Mouse (Mus musculus) left cerebral cortex, postnatal 4 days (tissue): ENCODE results near the gene Emd. TPM values are rescaled to one million over a fixed set of nuclear protein-coding genes. Genes with fewer than 3 reads are reported as not detected.

Experiments used
- DNase-seq: peaks from one replicate; pipeline ENCODE4 v3.0.0-alpha.2; 2022
- intact Hi-C: fragments of 180-260 bp; cut with DNase I; formaldehyde crosslinking; loops from one replicate; pipeline ENCODE4 v1.15.1; 2025
- total RNA-seq, 2 experiments: library from RNA; stranded (reverse); gene quantifications; 2 replicates each; pipeline ENCODE4 v1.2.3; 2021

The Emd gene
- total RNA-seq, 2 experiments from 2014 or later, result 48.2 to 52.3 TPM

DNA sequence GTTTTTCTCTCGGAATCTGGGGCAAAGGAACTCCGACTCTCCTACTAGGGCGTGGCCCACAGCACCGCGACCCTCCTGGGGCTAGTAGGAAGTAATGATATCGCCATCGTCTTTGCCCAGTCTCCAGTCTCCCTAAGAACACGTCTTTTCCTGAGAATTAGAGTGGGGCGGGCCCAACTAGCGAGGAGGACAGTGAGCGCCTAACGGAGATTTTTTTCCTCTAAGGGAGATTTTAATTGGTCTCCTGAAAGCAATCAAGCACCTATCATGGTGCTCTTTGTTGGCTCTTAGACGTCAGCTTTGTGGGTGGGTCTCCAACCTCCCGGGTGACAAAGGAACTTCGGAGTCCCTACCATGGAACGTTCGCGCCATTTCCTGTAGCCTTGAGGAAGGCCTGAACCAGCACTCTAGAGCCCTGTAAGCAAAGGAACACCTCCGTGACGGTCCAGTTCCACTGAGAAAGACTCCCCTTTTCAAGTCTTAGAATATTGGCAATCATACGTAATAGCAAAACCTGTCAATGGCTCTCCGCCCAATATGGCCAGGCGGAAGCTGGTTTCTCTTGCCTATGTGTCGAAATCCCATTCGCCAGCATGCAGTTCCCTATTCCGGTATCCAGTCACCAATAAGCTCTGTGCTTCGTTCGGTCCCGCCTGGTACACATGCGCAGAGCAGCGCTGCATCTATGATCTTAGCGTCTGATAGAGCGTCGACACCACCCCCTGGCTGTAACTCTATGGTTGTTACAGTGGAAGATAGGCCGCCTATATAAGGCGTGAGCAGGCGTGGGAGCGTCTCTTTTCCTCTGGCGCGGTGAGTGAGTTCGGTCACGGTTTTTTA is 15.8 kb downstream of the Emd start, which contains the start of gene Rpl10:
Gene Rpl10, plus strand, starts transcription at position 751 of the 840 bp plus-strand sequence.
- intact Hi-C loops, result loop anchor here (5.0 kb wide), 1 partner anchor 37 kb away; no protein-coding TSS in a partner anchor
- peak; percentile 91 for DNase-seq

DNA sequence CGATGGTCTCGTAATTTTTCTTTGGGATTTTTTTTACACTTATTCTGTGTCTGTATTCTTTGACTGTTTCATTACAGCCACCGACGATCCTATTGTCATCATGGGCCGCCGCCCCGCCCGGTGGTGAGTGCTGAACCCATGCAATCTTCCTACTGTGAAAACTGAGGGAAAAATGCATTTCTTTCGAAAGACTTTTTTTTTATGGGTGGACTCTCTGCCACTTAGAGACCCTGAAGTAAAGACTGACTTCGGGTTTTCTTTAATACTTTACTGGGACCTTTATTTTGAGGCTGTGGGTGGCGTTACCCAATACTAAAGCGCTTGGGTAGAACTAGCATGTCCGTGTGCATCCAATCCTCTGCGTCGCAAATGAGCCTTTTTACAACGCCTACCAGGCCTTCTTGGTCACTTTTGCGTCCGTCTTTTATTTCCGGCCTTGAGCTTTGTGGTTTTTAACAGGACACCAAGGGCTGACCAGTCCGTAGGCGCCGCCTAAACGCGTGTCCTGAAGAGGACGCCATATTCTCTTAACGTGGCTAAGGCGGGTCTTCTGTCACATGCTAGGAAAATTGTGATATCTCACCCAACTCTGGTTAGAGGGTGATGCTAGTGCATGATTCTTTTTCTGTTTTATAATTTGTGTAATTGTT is 16.5 kb downstream of the Emd start:
- intact Hi-C loops, result loop anchor here (5.0 kb wide), 1 partner anchor 36 kb away; no protein-coding TSS in a partner anchor
- DNase-seq, result no peak

DNA sequence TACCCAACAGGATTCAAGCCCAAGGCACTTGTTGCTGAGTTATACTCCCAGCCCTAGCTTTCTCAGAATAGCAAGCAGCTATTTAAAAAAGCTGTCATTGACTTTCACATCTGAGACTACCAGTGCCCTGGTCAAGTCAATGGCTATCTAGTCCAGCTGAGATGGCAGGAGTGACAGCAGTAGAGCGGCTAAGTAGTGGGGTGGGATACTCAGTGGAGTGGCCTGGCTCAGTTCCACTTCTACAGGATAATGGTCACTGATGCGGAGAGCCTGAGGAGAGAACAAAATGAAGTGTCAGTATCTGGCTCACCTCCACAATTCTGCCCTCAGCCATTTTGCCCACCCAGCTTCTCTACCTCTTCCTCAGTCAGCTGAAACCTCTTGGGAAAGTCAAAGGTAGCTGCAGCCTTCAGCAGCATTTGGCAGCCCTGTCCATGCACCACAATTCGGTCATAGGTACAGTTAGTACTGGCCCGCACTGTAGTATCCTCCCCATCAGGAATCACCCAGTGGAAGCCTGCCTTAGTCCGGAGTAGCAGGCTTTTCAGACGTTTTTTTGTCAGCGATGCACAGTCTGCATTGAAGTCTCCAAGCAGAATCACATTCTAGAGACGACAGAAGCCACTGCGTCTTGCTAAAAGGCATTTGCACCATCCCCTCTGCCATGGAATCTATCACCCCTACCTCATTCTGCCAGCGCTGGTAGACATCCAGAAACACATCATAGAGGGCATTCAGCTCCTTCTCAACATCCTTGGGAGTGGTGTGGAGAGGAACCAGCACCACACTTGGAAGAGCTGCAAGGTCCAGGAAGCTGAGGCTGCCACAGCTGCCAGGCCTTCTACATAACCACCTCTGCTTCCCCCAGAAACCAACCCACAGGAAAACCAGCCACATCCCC is 19.2 kb downstream of the Emd start:
- intact Hi-C loops, result loop anchor here (5.0 kb wide), 1 partner anchor 34 kb away; no protein-coding TSS in a partner anchor
- no peak for DNase-seq

DNA sequence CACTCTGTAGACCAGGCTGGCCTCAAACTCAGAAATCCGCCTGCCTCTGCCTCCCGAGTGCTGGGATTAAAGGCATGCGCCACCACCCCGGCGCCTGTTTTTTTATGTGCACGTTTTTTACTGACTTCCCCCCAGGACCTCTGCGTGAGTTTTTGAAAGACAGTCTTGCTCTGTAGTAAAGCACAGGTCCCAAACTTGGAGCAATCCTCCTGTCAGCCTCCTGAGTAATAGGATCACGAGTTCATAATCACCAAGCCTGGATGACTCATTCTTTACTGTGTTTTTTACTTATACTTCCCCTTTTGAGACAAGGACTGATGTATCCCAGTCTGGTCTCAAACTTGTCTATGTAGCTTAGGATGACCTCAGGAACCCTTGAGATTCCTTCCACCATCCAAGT is 23.4 kb downstream of the Emd start:
- DNase-seq, result no peak
- intact Hi-C loops, result no loop called here

DNA sequence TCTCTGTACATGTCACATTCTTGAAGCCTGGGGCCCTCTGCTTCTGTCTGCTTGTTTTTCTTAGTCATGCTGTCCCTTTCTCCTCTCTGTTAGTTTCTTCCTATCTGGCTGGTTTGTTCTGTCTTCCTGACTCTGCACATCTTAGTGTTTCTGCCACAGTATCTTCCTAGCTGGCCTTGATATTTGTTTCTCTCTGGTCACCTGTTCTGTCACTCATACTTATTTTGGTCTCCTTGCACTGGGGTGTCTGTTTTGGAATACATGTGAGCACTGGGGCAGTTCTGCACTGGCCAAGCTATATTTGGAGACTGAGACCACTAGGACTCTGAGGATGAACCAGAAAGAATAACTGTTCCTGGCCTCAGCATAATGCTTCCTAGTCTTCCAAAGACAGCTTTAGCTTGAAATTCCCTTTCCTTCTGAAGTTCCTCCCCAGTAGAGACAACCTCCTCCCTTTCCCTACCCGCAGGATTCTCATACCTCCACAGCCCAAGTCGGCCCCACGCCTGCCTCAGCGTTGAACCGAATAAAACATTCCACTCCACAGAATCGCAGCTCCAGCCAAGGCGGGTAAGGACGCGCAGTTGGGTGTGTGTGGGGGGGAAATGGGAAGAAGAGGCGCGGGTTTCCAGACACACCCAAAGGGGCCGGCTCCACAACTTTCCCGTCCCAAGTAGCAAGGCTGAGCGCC is 26.7 kb downstream of the Emd start:
- intact Hi-C loops, result no loop called here
- DNase-seq, result no peak

DNA sequence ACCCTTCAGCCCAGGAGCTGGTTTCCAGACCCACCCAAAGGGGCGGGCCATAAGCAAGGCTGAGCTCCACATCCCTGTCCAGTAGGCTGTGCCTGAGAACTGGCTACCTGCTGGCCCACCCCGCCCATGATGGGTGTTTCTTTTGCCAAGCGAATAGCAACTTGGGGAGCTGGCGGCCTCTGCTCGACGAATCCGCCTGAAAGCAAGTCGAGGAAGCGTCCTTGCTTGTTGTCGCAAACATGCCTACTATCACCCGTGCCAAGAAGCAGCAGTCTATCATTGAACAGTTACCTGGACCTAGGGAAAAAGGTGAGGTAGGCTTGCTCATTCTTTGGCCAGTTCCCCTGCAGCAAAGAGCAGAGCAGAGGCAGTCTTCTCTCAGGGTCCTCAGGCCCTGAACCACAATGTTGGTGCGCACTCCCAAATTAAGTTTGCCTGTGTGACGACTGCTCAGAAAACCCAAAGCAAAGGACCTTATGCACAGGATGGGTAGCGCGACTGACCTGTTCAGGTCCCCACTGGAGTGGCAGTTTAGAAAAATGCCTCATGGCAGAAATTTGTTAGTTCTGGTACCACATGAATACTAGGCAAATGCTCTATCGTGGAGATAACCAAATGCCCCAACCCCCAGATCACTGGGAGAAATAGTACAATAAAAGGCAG is 27.4 kb downstream of the Emd start, which contains the start of the genes Taz and Dnase1l1:
Gene Taz, plus strand, starts transcription at position 181 of the 663 bp plus-strand sequence.
Gene Dnase1l1, minus strand, starts transcription at position 606 of the 663 bp plus-strand sequence.
- DNase-seq, result peak; percentile 63
- intact Hi-C loops, result no loop called here

DNA sequence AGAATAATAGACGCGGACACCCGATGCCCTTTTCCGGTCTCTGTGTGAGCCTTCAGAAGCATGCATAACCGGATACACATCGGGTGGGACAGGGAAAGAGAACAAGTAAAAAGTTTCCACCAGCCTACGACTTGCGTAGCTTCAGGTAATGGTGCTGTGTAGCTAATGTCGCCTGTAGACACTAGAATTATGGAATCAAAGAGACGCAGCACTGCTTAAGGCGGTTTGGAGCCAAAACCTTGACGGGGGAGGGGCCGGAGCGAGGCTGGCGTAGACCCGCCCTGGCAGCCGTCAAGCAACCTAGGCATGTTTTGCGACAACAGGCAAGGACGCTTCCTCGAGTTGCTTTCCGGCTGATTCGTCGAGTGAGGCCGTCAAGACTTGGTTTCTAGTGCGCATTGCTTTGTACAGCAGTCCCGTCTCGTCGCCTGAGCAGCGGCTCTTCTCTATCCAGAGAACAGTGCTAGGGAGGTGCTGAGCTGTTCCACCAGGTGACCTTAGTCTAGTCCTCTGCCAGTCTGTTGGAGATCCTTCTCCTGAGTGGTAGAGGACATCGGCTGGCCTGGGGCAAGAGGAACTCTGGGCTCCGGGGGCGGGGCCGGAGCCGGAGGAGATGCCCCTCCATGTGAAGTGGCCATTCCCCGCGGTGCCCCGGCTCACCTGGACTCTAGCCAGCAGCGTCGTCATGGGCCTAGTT is 28.1 kb downstream of the Emd start:
- intact Hi-C loops, result no loop called here

DNA sequence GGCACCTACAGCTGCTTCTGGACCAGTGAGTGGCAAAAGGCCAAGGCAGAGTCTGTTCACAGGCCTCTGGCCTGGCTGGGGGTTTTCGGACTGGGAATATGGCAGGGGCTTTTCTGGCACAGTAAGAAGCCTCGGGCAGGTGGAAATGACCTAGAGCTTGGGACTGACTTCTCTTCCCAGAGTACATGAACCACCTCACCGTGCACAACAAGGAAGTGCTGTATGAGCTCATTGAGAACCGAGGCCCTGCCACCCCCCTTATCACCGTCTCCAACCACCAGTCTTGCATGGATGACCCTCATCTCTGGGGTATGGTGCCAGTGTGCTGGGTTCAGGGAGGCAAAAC is 28.6 kb downstream of the Emd start:
- no peak for DNase-seq

More for the DNA sequence above, 28.1 kb downstream of the Emd start:
- DNase-seq, result peak; percentile 86

DNA sequence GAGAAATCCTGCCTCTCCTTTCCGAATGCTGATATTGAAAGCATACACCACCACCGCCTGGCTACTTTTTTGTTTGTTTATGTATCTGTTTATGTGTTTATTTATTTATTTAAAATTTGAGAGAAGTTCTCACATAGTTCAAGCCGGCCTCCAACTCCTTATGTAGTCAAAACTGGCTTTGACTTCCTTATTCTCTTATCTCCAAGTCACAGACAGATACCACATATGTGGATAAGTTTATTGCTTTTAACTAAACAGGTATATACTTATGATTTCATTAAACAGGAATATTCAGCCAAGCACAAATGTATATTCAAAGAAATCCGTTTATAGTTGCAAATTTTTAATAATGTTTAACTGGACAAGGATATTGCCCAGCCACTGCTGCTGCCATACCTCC is 38.9 kb downstream of the Emd start:
- no peak for DNase-seq

More for the DNA sequence above, 28.6 kb downstream of the Emd start:
- intact Hi-C loops, result no loop called here

DNA sequence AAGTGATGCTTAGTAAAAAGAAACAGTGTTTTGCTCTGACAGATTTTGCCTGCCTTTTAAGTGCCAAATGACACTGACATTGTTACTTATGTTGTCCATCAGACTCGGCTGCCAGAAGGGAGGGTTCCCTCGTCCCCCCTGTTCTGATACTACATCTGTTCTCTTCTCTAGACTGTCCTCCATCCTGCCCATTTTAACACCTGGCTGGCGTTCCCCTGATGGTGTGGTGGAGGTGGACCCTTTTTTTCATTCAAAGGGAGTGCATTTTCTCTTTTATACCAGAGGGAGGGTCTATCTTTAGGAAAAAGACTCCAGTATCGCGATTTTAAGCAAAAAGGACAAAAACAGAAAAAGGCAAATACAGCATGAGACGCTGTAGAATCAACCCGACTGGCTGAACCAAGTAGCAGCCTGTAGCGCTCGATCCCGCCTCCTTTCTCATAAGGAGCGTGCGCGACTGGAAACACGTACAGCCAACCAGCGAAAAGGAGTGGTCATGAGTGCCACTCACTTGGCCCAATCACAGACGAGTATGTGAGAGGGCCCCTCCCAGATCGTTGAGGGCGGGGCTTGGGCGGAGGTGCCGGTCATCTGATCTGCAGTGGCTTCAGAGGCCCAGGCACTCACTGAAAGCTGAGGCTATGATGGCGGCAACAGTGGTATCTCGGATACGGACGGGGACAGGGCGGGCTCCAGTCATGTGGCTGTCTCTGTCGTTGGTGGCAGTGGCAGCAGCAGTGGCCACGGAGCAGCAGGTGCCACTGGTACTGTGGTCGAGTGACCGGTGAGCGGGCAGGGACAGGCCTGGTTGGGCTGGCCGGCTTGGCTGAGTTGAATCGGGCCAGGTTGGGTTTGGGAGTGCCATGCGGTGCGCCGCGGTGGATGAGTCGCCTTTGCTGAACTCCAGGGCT is 42.3 kb downstream of the Emd start, which contains the start of gene Atp6ap1:
Gene Atp6ap1, plus strand, starts transcription at position 560 of the 911 bp plus-strand sequence.
- DNase-seq, result peak; percentile 94
- intact Hi-C loops, result no loop called here

More for the DNA sequence above, 38.9 kb downstream of the Emd start:
- intact Hi-C loops, result no loop called here

DNA sequence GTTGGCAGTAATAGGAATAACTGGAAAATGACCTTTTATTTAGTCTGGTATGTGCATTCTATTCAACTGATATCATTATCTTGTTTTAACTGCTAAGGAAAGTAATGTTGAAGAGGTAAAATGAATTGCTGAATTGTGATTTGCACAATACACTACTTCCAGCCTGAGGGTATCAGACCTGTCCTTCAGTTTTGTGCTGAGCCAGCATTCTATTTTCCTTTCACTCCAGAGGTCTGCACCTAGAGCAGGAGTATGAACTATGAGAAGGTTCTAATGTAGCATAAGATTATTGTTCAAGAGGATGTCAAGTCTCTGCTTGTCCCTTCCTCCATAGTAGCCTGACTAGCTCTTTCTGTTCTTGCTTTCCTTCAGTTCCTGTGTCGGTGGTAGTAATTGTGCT is 43.9 kb downstream of the Emd start:
- DNase-seq, result no peak
- intact Hi-C loops, result no loop called here

DNA sequence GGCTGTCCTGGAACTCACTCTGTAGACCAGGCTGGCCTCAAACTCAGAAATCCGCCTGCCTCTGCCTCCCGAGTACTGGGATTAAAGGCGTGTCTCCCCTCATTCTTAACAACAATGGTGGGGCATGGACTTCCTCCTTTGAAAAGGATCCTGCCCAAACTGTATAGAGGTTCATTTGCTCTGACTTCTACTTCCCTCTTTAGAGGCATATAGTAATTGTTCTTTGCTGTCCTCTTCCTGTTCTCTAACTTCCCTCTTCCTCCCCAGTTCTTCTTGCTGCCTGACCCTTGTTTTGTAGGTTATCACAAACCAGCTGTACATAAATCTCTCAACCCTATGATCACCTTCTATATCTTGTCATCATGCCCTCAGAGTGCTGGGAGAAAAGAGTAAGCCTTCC is 45.2 kb downstream of the Emd start:
- intact Hi-C loops, result no loop called here

DNA sequence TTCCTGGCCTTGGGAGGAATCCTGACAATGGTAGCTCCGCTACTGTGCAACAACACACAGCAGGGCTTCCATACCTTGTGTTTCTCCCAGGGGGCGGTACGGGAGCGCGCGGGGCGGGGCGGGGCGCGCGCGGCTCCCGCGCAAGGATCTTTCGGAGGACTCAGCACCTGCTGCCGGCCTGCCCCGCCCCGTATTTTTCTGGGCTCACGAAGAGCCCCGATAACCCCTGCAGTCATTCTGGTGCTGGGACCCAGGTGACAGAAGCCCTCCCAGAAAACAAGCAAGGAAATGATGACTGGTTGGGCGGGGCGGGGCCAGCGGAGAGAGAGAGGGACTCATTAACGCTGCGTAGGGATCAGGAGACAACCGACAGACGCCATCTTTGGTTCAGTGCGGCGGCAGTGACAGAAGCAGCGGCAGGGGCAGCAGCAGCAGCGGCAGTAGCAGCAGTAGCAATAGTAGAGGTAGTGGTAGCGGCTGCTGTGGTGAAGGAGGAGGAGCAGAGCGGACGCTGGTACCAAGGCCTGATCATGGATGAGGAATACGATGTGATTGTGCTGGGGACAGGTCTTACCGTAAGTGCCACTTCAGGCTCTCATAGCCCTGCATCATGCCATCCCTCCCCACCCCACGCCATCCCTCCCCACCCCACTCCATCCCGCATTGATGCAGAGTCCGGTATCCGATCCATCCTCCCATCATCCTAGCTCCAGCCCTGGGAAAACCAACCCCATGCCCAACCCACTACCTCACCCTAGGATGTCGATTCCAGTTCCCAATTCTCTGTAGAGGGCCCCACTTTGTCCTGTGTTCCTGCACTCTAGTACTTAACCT is 50.6 kb downstream of the Emd start, which contains the start of gene Gdi1:
Gene Gdi1, plus strand, starts transcription at position 132 of the 834 bp plus-strand sequence.
- intact Hi-C loops, result loop anchor here (5.0 kb wide), 1 partner anchor 33 kb away; the partner anchor contains the start of gene Rpl10
- DNase-seq, result peak; percentile 70

More for the DNA sequence above, 45.2 kb downstream of the Emd start:
- no peak for DNase-seq
